Mouse (Mus musculus) CH12.LX (cell line): ENCODE data around the gene Xylb.

ENCODE experiments used
- CTCF ChIP-seq, 2 experiments: IDR thresholded peaks in 1 of 2; conservative IDR thresholded peaks in 1 of 2; 2 replicates each; pipeline ENCODE4 v1.5.1; 2011 to 2012; ENCODE audit warnings: low read depth in 2 of 2, low read length in 2 of 2, improper control_type of control experiment in 1 of 2, inconsistent platforms in 1 of 2, mild to moderate bottlenecking in 1 of 2, moderate library complexity in 1 of 2
- NRF1 ChIP-seq: IDR thresholded peaks from 2 replicates; pipeline ENCODE4 v1.6.1; 2014; ENCODE audit warnings: low read depth, mild to moderate bottlenecking, inconsistent platforms, low read length, improper control_type of control experiment, moderate library complexity
- RAD21 ChIP-seq: IDR thresholded peaks from 2 replicates; pipeline ENCODE4 v1.6.1; 2011; ENCODE audit warnings: low read depth, mild to moderate bottlenecking, low read length, improper control_type of control experiment, moderate library complexity

- no peak for TF ChIP-seq NRF1
- no peak for TF ChIP-seq RAD21
- TF ChIP-seq CTCF (conservative IDR thresholded peaks at IDR 0.05 in 1 of 2, IDR thresholded peaks at IDR 0.05 in 1 of 2; ENCODE audit: low read depth in 2 of 2, low read length in 2 of 2) = no peak
These were observed 68.8 kb downstream of the Xylb start for GRCm38 (mm10) chr9:119425976-119426415.
